Mouse (Mus musculus) embryo, embryonic 10.5 days (tissue): ENCODE results near the gene Plekhb2.

Experiments used
- DNase-seq: peaks from one replicate; pipeline ENCODE4 v3.0.0-alpha.2; 2015; ENCODE audit warnings: low spot score

Plekhb2 gene

GRCm38 (mm10) chr1:34867574-34867955 is 17.8 kb downstream of the Plekhb2 start:
- no peak for DNase-seq

GRCm38 (mm10) chr1:34868391-34868790 is 18.6 kb downstream of the Plekhb2 start:
- no peak for DNase-seq

GRCm38 (mm10) chr1:34869231-34869630 is 19.5 kb downstream of the Plekhb2 start:
- DNase-seq = no peak

- no peak for DNase-seq
These were observed 21.4 kb downstream of the Plekhb2 start for GRCm38 (mm10) chr1:34871170-34871569.

- no peak for DNase-seq
These were observed 23.8 kb downstream of the Plekhb2 start for GRCm38 (mm10) chr1:34873551-34873950.

- DNase-seq = no peak
These were observed 29.8 kb downstream of the Plekhb2 start for GRCm38 (mm10) chr1:34879611-34880010.

- DNase-seq = no peak
These were observed 34.0 kb downstream of the Plekhb2 start for GRCm38 (mm10) chr1:34883776-34884175.

GRCm38 (mm10) chr1:34891559-34892289 is 41.9 kb downstream of the Plekhb2 start:
- peak; percentile 57 for DNase-seq

- no peak for DNase-seq
These were observed 42.7 kb downstream of the Plekhb2 start for GRCm38 (mm10) chr1:34892466-34892865.

GRCm38 (mm10) chr1:34893331-34893730 is 43.6 kb downstream of the Plekhb2 start:
- no peak for DNase-seq

GRCm38 (mm10) chr1:34893831-34894230 is 44.1 kb downstream of the Plekhb2 start:
- peak; percentile 9 for DNase-seq

GRCm38 (mm10) chr1:34896102-34896501 is 46.3 kb downstream of the Plekhb2 start:
- DNase-seq = no peak

- peak; percentile 61 for DNase-seq
These were observed 47.1 kb downstream of the Plekhb2 start for GRCm38 (mm10) chr1:34896898-34897297.

- DNase-seq = no peak
These were observed 78.9 kb downstream of the Plekhb2 start for GRCm38 (mm10) chr1:34928656-34929055.
